Mouse (Mus musculus): Measurements from ENCODE around the gene Chst2. TPM values are rescaled to one million over a fixed set of nuclear protein-coding genes. Genes with fewer than 3 reads are reported as not detected.

Chst2 gene
- polyA plus RNA-seq, 1 experiment = 8.4 TPM

DNA sequence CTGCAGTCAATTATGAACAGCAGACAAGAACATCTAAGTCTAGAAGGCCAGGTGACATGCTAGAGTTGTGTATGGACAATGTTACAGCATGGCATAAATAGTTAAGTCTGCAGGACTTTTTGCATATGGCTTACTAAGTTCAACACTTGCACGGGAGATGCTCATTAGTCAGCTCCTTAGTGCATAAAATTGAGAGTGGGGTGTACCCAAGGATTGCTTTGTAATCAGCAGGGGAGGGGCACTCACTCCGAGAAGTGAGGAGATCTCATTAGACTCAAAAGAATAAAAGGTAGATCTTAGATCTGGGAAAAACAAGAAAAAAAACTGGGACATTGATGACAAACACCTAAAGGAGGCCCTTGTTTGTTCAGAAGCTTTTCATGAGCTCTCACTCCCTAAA, 54.6 kb downstream of the Chst2 start:
- no peak overlapping the region for H3K4me2 ChIP-seq (ENCODE audit: low read depth)
- no peaks in the 10 kb centered on the region for H3K79me2 ChIP-seq (ENCODE audit: control insufficient read depth, insufficient read depth)
- H3K27me3 ChIP-seq (ENCODE audit: control insufficient read depth, insufficient read depth, insufficient read length) = no peaks in the 10 kb centered on the region
- no peaks in the 10 kb centered on the region for H3K36me3 ChIP-seq (ENCODE audit: control insufficient read depth, insufficient read depth)
- no peak overlapping the region for H3ac ChIP-seq (ENCODE audit: control insufficient read depth, insufficient read length)
- TF ChIP-seq E2F4 (IDR thresholded peaks at IDR 0.05; ENCODE audit: insufficient read depth) (no peak), USF1 (IDR thresholded peaks at IDR 0.05; ENCODE audit: low read depth) (no peak), POLR2AphosphoS2 (IDR thresholded peaks at IDR 0.05; ENCODE audit: insufficient read length, low read depth) (no peak), MYOG (IDR thresholded peaks at IDR 0.05; ENCODE audit: control insufficient read depth in 1 of 3, insufficient read depth in 1 of 3, insufficient read length in 2 of 3, low read depth in 2 of 3) (no peak), POLR2A (IDR thresholded peaks at IDR 0.05; ENCODE audit: insufficient read length, low read depth) (no peak), TCF3 (IDR thresholded peaks at IDR 0.05; ENCODE audit: insufficient read length, low read depth) (no peak), REST (IDR thresholded peaks at IDR 0.05; ENCODE audit: insufficient read depth, insufficient read length) (no peak), CEBPB (IDR thresholded peaks at IDR 0.05; ENCODE audit: insufficient read depth, poor library complexity, severe bottlenecking) (no peak), SRF (IDR thresholded peaks at IDR 0.05; ENCODE audit: control insufficient read depth, insufficient read length, low read depth) (no peak), TCF12 (IDR thresholded peaks at IDR 0.05; ENCODE audit: insufficient read depth, poor library complexity, severe bottlenecking) (no peak), MYOD1 (IDR thresholded peaks at IDR 0.05; ENCODE audit: control insufficient read depth in 1 of 3, insufficient read length in 2 of 3, low read depth in 2 of 3) (no peak), MAX (IDR thresholded peaks at IDR 0.05; ENCODE audit: low read depth) (no peak)
- H3K4me3 ChIP-seq = no peak overlapping the region

DNA sequence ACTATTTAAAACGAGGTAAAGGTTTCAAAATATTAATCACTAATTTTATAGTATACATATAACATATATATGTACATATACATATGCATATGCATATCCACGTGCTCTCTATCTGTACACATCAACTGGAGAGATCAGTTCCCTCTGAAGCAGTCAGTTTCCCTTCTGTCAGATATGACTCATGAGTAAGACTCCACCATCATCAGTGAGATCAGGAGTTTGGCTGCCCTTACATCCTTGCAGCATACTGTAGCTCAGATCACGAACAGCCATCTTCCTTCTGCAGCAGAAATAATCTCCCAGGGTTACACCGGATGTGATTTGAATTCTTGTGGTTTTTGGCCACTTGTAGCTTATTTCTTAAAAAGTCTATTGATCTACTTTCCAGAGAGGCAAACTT, 56.0 kb downstream of the Chst2 start:
- H3K4me3 ChIP-seq = no peak overlapping the region
- no peak for TF ChIP-seq POLR2A (IDR thresholded peaks at IDR 0.05; ENCODE audit: insufficient read length, low read depth)
- TF ChIP-seq USF1 (IDR thresholded peaks at IDR 0.05; ENCODE audit: low read depth) = peak; percentile 26
- H3K4me2 ChIP-seq (ENCODE audit: low read depth) = no peak overlapping the region
- H3K27me3 ChIP-seq (ENCODE audit: control insufficient read depth, insufficient read depth, insufficient read length) = no peaks in the 10 kb centered on the region
- no peaks in the 10 kb centered on the region for H3K79me2 ChIP-seq (ENCODE audit: control insufficient read depth, insufficient read depth)
- no peaks in the 10 kb centered on the region for H3K36me3 ChIP-seq (ENCODE audit: control insufficient read depth, insufficient read depth)
- H3ac ChIP-seq (ENCODE audit: control insufficient read depth, insufficient read length) = no peak overlapping the region

Other genes starting within 250 kb of the Chst2 start
- gene U2surp, start 105.3 kb upstream of the Chst2 start, polyA plus RNA-seq (2012; fragmentation: generic; extraction: Trizol) = 5.5 TPM
- gene Paqr9, start 152.9 kb upstream of the Chst2 start, polyA plus RNA-seq (2012; fragmentation: generic; extraction: Trizol) = under 0.01 TPM
- 13.9 TPM for gene Pcolce2, start 230.9 kb upstream of the Chst2 start, polyA plus RNA-seq (2012; fragmentation: generic; extraction: Trizol)